Mouse (Mus musculus): Measurements from ENCODE around the gene Tmem210. TPM values are rescaled to one million over a fixed set of nuclear protein-coding genes. Genes with fewer than 3 reads are reported as not detected.

Gene Tmem210
- polyA plus RNA-seq, 1 experiment from 2014 or later: not detected

DNA sequence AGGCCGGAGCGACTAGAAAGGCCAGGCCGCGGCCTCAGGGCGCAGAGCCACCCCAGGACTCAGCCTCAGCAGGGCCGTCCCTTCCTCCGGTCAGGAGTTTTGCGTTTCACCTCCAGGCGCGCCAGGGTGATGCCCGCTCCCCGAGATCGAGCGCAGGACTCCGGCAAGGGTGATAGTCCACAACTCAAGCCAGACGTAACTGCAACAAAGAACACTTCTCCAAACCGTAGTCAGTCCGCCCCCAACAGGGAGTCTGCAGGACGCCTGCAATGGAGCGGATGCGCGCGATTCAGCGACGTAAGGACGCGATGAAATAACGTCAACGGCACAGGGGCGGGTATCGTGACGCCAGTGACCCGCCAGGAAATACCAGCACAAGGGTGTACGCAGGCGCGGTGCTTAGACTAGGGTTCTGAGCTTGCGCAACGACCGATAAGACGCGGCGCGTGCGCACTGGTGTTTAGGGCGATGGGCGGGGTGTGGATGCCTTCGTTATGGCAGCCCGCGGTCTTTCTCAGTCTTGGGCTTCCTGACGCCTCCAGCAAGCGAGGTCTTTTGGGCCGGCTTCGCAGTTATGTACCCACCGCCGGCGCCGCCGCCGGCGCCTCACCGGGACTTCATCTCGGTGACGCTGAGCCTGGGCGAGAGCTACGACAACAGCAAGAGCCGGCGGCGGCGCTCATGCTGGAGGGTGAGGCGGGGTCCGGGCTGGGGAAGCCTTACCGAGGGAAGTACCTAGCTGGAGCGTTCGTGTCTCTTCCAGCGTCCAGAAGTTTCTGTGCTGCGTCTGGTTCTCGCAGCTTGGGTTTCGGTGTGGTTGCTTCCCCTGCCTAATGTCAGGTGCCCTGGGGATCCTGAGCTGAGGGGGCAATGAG, 44.6 kb downstream of the Tmem210 start, which contains the start of gene Man1b1:
Man1b1 (plus strand) TSS at position 53 of the 875 bp plus-strand sequence.
- under 1% methylated on average over 78 of the region's 78 CpGs for WGBS
- peak; percentile 98 for ATAC-seq (replicated peaks; ENCODE audit: low FRiP score)
- peak within 1 kb of the TSS; percentile 94 for H3K4me2 ChIP-seq
- H3K36me3 ChIP-seq: peaks cover 38% of the 10 kb centered on the region
- H3K9ac ChIP-seq: peak within 1 kb of the TSS; percentile 94
- peak within 1 kb of the TSS; percentile 74 for H3K4me3 ChIP-seq (replicated peaks)
- no peaks in the 10 kb centered on the region for H3K9me3 ChIP-seq (replicated peaks)
- H3K27ac ChIP-seq: peak within 1 kb of the TSS; percentile 87
- H3K4me1 ChIP-seq: peaks cover 24% of the 10 kb centered on the region
- H3K27me3 ChIP-seq: no peaks in the 10 kb centered on the region

- H3K27me3 ChIP-seq: no peaks in the 10 kb centered on the region
- H3K9me3 ChIP-seq (replicated peaks): no peaks in the 10 kb centered on the region
- WGBS: 87% methylated on average over 2 of the region's 2 CpGs
Observed at GRCm38 (mm10) chr2:25333569-25333968, 45.6 kb downstream of the Tmem210 start.

GRCm38 (mm10) chr2:25338303-25338702, 50.4 kb downstream of the Tmem210 start:
- Histone ChIP-seq H3K27me3 (no peaks in the 10 kb centered on the region), H3K9ac (no peak overlapping the region), H3K4me2 (no peak overlapping the region), H3K4me1 (peaks cover 13% of the 10 kb centered on the region), H3K36me3 (peaks cover 90% of the 10 kb centered on the region), H3K4me3 (replicated peaks) (no peak overlapping the region), H3K9me3 (replicated peaks) (no peaks in the 10 kb centered on the region), H3K27ac (no peak overlapping the region)
- no peak for ATAC-seq (replicated peaks; ENCODE audit: low FRiP score)
- WGBS: 94% methylated on average over 6 of the region's 6 CpGs

More at GRCm38 (mm10) chr2:25333569-25333968, 45.6 kb downstream of the Tmem210 start:
- peak overlapping the region; percentile 94 for H3K4me2 ChIP-seq
- no peak overlapping the region for H3K27ac ChIP-seq
- peaks cover 49% of the 10 kb centered on the region for H3K36me3 ChIP-seq
- H3K4me1 ChIP-seq: peaks cover 24% of the 10 kb centered on the region
- no peak for ATAC-seq (replicated peaks; ENCODE audit: low FRiP score)
- peak overlapping the region; percentile 94 for H3K9ac ChIP-seq
- H3K4me3 ChIP-seq (replicated peaks): peak overlapping the region; percentile 74

Other genes with a start within 250 kb of the Tmem210 start
- 76.5 and 91.4 TPM in 2 replicates for gene Nsmf, start 233.8 kb upstream of the Tmem210 start, polyA plus RNA-seq (2015; fragmentation: Nextera tagmentation; extraction: Ambion mirVana)
- 5.0 and 5.3 TPM in 2 replicates for gene Entpd8, start 207.8 kb upstream of the Tmem210 start, polyA plus RNA-seq (2015; fragmentation: Nextera tagmentation; extraction: Ambion mirVana)
- 0.77 and 1.1 TPM in 2 replicates for gene Noxa1, start 193.0 kb upstream of the Tmem210 start, polyA plus RNA-seq (2015; fragmentation: Nextera tagmentation; extraction: Ambion mirVana)
- 21.8 and 23.7 TPM in 2 replicates for gene Nrarp, start 107.4 kb upstream of the Tmem210 start, polyA plus RNA-seq (2015; fragmentation: Nextera tagmentation; extraction: Ambion mirVana)
- 11.7 and 14.1 TPM in 2 replicates for gene Tor4a, start 91.3 kb upstream of the Tmem210 start, polyA plus RNA-seq (2015; fragmentation: Nextera tagmentation; extraction: Ambion mirVana)
- gene Nelfb, start 76.7 kb upstream of the Tmem210 start, polyA plus RNA-seq (2015; fragmentation: Nextera tagmentation; extraction: Ambion mirVana): 114 and 124 TPM in 2 replicates
- 0.23 and 0.55 TPM in 2 replicates for gene Stpg3, start 73.5 kb upstream of the Tmem210 start, polyA plus RNA-seq (2015; fragmentation: Nextera tagmentation; extraction: Ambion mirVana)
- 1.4 and 1.9 TPM in 2 replicates for gene Fam166a, start 69.4 kb upstream of the Tmem210 start, polyA plus RNA-seq (2015; fragmentation: Nextera tagmentation; extraction: Ambion mirVana)
- 555 and 581 TPM in 2 replicates for gene Tubb4b, start 63.4 kb upstream of the Tmem210 start, polyA plus RNA-seq (2015; fragmentation: Nextera tagmentation; extraction: Ambion mirVana)
- gene Slc34a3, start 53.8 kb upstream of the Tmem210 start, polyA plus RNA-seq (2015; fragmentation: Nextera tagmentation; extraction: Ambion mirVana): 0.78 and 0.99 TPM in 2 replicates
- 0.31 and 0.41 TPM in 2 replicates for gene Rnf224, start 51.4 kb upstream of the Tmem210 start, polyA plus RNA-seq (2015; fragmentation: Nextera tagmentation; extraction: Ambion mirVana)
- 20.7 and 21.8 TPM in 2 replicates for gene Rnf208, start 45.9 kb upstream of the Tmem210 start, polyA plus RNA-seq (2015; fragmentation: Nextera tagmentation; extraction: Ambion mirVana)
- 0.51 and 0.55 TPM in 2 replicates for gene Cysrt1, start 45.7 kb upstream of the Tmem210 start, polyA plus RNA-seq (2015; fragmentation: Nextera tagmentation; extraction: Ambion mirVana)
- gene AL732309.1, start 41.3 kb upstream of the Tmem210 start, polyA plus RNA-seq (2015; fragmentation: Nextera tagmentation; extraction: Ambion mirVana): 5.3 and 5.4 TPM in 2 replicates
- 23.4 and 23.6 TPM in 2 replicates for gene Tmem203, start 32.7 kb upstream of the Tmem210 start, polyA plus RNA-seq (2015; fragmentation: Nextera tagmentation; extraction: Ambion mirVana)
- gene Tprn, start 25.5 kb upstream of the Tmem210 start, polyA plus RNA-seq (2015; fragmentation: Nextera tagmentation; extraction: Ambion mirVana): 9.2 and 11.3 TPM in 2 replicates
- gene Ssna1, start 15.7 kb upstream of the Tmem210 start, polyA plus RNA-seq (2015; fragmentation: Nextera tagmentation; extraction: Ambion mirVana): 204 and 207 TPM in 2 replicates
- 123 and 129 TPM in 2 replicates for gene Anapc2, start 15.7 kb upstream of the Tmem210 start, polyA plus RNA-seq (2015; fragmentation: Nextera tagmentation; extraction: Ambion mirVana)
- 0.46 TPM in 1 of 2 replicates, not detected in the other for gene Lrrc26, start 1.8 kb downstream of the Tmem210 start, polyA plus RNA-seq (2015; fragmentation: Nextera tagmentation; extraction: Ambion mirVana)
- gene Grin1, start 31.0 kb downstream of the Tmem210 start, polyA plus RNA-seq (2015; fragmentation: Nextera tagmentation; extraction: Ambion mirVana): 0.53 and 0.71 TPM in 2 replicates
- gene Man1b1, start 44.2 kb downstream of the Tmem210 start, polyA plus RNA-seq (2015; fragmentation: Nextera tagmentation; extraction: Ambion mirVana): 50.5 and 53.2 TPM in 2 replicates
- gene Dpp7, start 68.2 kb downstream of the Tmem210 start, polyA plus RNA-seq (2015; fragmentation: Nextera tagmentation; extraction: Ambion mirVana): 23.4 TPM in 2 replicates
- 24.9 and 27.3 TPM in 2 replicates for gene Uap1l1, start 77.5 kb downstream of the Tmem210 start, polyA plus RNA-seq (2015; fragmentation: Nextera tagmentation; extraction: Ambion mirVana)
- gene Sapcd2, start 84.2 kb downstream of the Tmem210 start, polyA plus RNA-seq (2015; fragmentation: Nextera tagmentation; extraction: Ambion mirVana): 40.4 and 42.7 TPM in 2 replicates
- 4.5 and 4.6 TPM in 2 replicates for gene Entpd2, start 107.7 kb downstream of the Tmem210 start, polyA plus RNA-seq (2015; fragmentation: Nextera tagmentation; extraction: Ambion mirVana)
- 41.3 and 52.5 TPM in 2 replicates for gene Npdc1, start 111.2 kb downstream of the Tmem210 start, polyA plus RNA-seq (2015; fragmentation: Nextera tagmentation; extraction: Ambion mirVana)
- gene Fut7, start 135.1 kb downstream of the Tmem210 start, polyA plus RNA-seq (2015; fragmentation: Nextera tagmentation; extraction: Ambion mirVana): 0.08 and 0.18 TPM in 2 replicates
- 11.0 and 11.1 TPM in 2 replicates for gene Abca2, start 140.6 kb downstream of the Tmem210 start, polyA plus RNA-seq (2015; fragmentation: Nextera tagmentation; extraction: Ambion mirVana)
- gene Clic3, start 168.7 kb downstream of the Tmem210 start, polyA plus RNA-seq (2015; fragmentation: Nextera tagmentation; extraction: Ambion mirVana): 3.6 and 3.9 TPM in 2 replicates
- gene Paxx, start 172.9 kb downstream of the Tmem210 start, polyA plus RNA-seq (2015; fragmentation: Nextera tagmentation; extraction: Ambion mirVana): 30.4 and 31.8 TPM in 2 replicates
- gene Ptgds, start 181.9 kb downstream of the Tmem210 start, polyA plus RNA-seq (2015; fragmentation: Nextera tagmentation; extraction: Ambion mirVana): 1.6 and 2.2 TPM in 2 replicates
- gene Lcn12, start 205.8 kb downstream of the Tmem210 start, polyA plus RNA-seq (2015; fragmentation: Nextera tagmentation; extraction: Ambion mirVana): not detected in 2 replicates
- 85.1 and 96.1 TPM in 2 replicates for gene Fbxw5, start 212.6 kb downstream of the Tmem210 start, polyA plus RNA-seq (2015; fragmentation: Nextera tagmentation; extraction: Ambion mirVana)
- gene C8g, start 213.6 kb downstream of the Tmem210 start, polyA plus RNA-seq (2015; fragmentation: Nextera tagmentation; extraction: Ambion mirVana): 6.3 and 7.8 TPM in 2 replicates

Measured in kidney, embryonic 15.5 days (tissue).